Mouse (Mus musculus) intestine, postnatal 0 days (tissue): Measurements from ENCODE around the gene Olfr70. TPM values are rescaled to one million over a fixed set of nuclear protein-coding genes. Genes with fewer than 3 reads are reported as not detected.

Source experiments
- ATAC-seq: fragments of 200-750 bp; cut with Nextera tagmentation; 2 replicates; pipeline ENCODE4 v1.8.0; 2017; ENCODE audit warnings: mild to moderate bottlenecking, moderate TSS enrichment, moderate library complexity
- H3K27ac ChIP-seq: fragments of 300-500 bp; sonication (generic); 2 replicates; pipeline ENCODE4 v1.5.1; 2014; ENCODE audit warnings: mild to moderate bottlenecking, low read depth, low read length, moderate library complexity
- H3K27me3 ChIP-seq: fragments of 300-500 bp; sonication (generic); replicated peaks from 2 replicates; pipeline ENCODE4 v1.6.1; 2014; ENCODE audit warnings: low read length, mixed read lengths; ENCODE audit not compliant: control insufficient read depth, insufficient read depth
- H3K36me3 ChIP-seq: fragments of 300-500 bp; sonication (generic); 2 replicates; pipeline ENCODE4 v1.6.1; 2014; ENCODE audit warnings: mild to moderate bottlenecking, moderate library complexity; ENCODE audit not compliant: control insufficient read depth, insufficient read depth
- H3K4me1 ChIP-seq: fragments of 300-500 bp; sonication (generic); replicated peaks from 2 replicates; pipeline ENCODE4 v1.6.1; 2014; ENCODE audit warnings: antibody characterized with exemption, low read length, mixed read lengths; ENCODE audit not compliant: control insufficient read depth, insufficient read depth
- H3K4me2 ChIP-seq: fragments of 300-500 bp; sonication (generic); replicated peaks from 2 replicates; pipeline ENCODE4 v1.6.1; 2014; ENCODE audit warnings: low read depth, mild to moderate bottlenecking, moderate library complexity
- H3K4me3 ChIP-seq: fragments of 300-500 bp; sonication (generic); 2 replicates; pipeline ENCODE4 v1.5.1; 2014; ENCODE audit warnings: low read depth, low read length
- H3K9ac ChIP-seq: fragments of 300-500 bp; sonication (generic); 2 replicates; pipeline ENCODE4 v1.6.1; 2014; ENCODE audit warnings: mild to moderate bottlenecking, low read depth, low read length
- H3K9me3 ChIP-seq: fragments of 300-500 bp; sonication (generic); 2 replicates; pipeline ENCODE4 v1.6.1; 2016; ENCODE audit warnings: mixed run types; ENCODE audit not compliant: control insufficient read depth
- CTCF ChIP-seq: sonication (generic); IDR thresholded peaks from 2 replicates; pipeline ENCODE4 v1.5.1; 2016; ENCODE audit warnings: low read depth, mild to moderate bottlenecking, control low read depth, antibody characterized with exemption, moderate library complexity
- WGBS: fragments of 180-500 bp; shearing (Covaris S2); extraction: QIAGEN DNeasy Blood & Tissue Kit; methylation state at CpG from one replicate; pipeline ENCODE4 v1.1.7; 2014; 5-methylcytosine and 5-hydroxymethylcytosine counted together
- polyA plus RNA-seq: library from polyadenylated mRNA; unstranded; fragments of >200 nt; fragmentation: Nextera tagmentation; extraction: Ambion mirVana; gene quantifications from 2 replicates; pipeline ENCODE4 v1.2.1, GENCODE M21; 2015

Gene Olfr70
- polyA plus RNA-seq, 1 experiment from 2014 or later, result not detected

DNA sequence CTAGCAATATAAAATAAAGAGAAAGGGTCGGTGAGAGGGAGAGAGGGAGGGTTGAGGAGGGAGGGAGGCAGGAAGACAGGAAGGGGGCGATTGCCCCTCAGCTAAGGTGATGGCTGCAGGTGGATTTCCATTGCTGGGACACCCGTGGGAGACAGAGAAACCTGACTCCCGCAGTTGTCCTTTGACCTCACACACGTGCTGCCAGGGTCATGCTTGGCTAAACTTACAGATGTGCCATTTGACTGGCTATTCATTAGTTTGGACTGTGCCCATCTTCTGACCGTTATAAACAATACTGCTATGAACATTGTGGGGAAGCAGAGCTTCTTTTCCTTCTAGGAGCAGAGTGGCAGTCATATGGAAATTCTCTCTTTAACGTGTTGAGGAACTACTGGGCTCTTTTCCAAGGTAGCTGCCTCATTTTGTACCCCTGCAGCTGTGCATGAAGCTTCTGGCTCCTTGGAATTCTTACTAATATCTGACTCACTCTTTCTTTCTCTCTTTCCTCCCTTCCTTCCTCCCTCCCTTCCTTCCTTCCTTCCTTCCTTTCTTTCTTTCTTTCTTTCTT is 13.1 kb upstream of the Olfr70 start:
- H3K4me2 ChIP-seq, result no peak overlapping the region
- no peaks in the 10 kb centered on the region for H3K4me1 ChIP-seq
- H3K27me3 ChIP-seq, result 0 out of 2 replicates have a peak, but pooled peaks cover 4% of the 10 kb centered on the region
- no peaks in the 10 kb centered on the region for H3K9me3 ChIP-seq
- H3K4me3 ChIP-seq, result no peak overlapping the region
- no peak overlapping the region for H3K27ac ChIP-seq
- 35% methylated on average over 7 of the region's 7 CpGs for WGBS
- no peak for TF ChIP-seq CTCF
- H3K9ac ChIP-seq, result no peak overlapping the region
- H3K36me3 ChIP-seq, result no peaks in the 10 kb centered on the region
- no peak for ATAC-seq

DNA sequence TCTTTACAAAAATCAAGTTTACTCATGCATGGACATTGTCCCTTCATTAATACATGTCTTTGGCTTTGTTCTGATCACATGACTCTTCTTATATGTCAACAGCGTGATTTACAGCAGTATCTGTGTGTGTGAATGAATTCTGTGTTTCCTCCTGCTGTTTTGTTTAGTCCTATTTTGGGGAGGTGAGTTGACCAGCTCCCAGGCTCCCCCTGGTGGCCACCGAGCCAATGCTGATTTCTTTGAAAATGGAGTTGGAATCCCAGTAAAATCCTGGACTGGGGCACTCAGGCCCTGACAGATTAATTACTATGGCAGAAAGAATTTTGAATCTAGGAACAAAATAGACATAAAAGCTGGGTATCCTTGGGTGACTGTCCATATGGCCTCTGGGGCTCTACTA is 11.2 kb upstream of the Olfr70 start:
- ATAC-seq, result no peak
- Histone ChIP-seq H3K4me3 (no peak overlapping the region), H3K9ac (no peak overlapping the region), H3K9me3 (no peaks in the 10 kb centered on the region), H3K27me3 (0 out of 2 replicates have a peak, but pooled peaks cover 4% of the 10 kb centered on the region), H3K27ac (no peak overlapping the region), H3K36me3 (no peaks in the 10 kb centered on the region), H3K4me2 (no peak overlapping the region), H3K4me1 (no peaks in the 10 kb centered on the region)
- 1% methylated on average over 2 of the region's 2 CpGs for WGBS
- peak; percentile 90 for TF ChIP-seq CTCF

DNA sequence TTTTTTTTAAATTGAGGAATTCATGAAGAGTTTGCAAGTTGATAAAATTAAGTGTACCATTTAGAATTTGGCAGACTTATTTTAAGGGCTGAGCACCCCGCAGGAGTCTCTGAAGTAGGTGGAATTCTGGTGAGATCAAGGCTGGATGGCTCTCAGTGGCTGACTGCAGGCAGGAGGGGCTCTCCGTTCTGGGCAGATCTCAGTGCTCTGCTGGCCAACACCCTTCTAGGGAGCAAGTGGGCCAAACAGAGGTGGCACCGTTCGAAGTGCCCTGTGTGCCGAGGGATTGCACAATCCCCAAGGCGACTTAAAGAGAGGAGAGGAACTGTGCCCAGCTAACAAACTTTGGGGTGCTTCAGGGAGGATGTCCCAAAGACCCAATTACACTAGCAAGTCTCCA is 9.3 kb upstream of the Olfr70 start, which contains the start of gene Olfr71:
Olfr71 (minus strand) TSS at position 387 of the 400 bp plus-strand sequence.
- 0 out of 2 replicates have a peak, but pooled peaks cover 4% of the 10 kb centered on the region for H3K27me3 ChIP-seq
- no peak within 1 kb of the TSS for H3K27ac ChIP-seq
- no peak within 1 kb of the TSS for H3K9ac ChIP-seq
- ATAC-seq, result no peak
- no peak within 1 kb of the TSS for H3K4me3 ChIP-seq
- H3K4me2 ChIP-seq, result no peak within 1 kb of the TSS
- no peaks in the 10 kb centered on the region for H3K4me1 ChIP-seq
- H3K9me3 ChIP-seq, result no peaks in the 10 kb centered on the region
- H3K36me3 ChIP-seq, result no peaks in the 10 kb centered on the region
- TF ChIP-seq CTCF, result no peak
- 63% methylated on average over 6 of the region's 6 CpGs for WGBS

DNA sequence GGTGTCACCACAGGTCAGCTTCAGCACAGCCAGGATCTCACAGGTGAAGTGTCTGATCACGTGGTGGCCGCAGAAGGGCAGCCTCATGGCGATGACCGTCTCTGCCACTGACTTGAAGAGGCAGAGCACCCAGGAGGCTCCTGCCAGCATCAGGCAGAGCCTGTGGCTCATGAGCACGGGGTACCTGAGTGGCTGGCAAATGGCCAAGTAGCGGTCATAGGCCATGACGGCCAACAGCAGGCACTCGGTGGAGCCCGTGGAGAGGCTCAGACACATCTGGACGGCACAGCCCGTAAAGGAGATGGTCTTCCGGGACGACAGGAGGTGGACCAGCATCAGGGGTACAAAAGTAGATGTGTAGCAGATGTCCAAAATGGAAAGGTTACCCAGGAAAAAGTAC is 5.4 kb upstream of the Olfr70 start:
- no peaks in the 10 kb centered on the region for H3K9me3 ChIP-seq
- WGBS, result 77% methylated on average over 13 of the region's 13 CpGs
- no peak overlapping the region for H3K9ac ChIP-seq
- no peaks in the 10 kb centered on the region for H3K4me1 ChIP-seq
- H3K4me3 ChIP-seq, result no peak overlapping the region
- H3K36me3 ChIP-seq, result no peaks in the 10 kb centered on the region
- no peak for TF ChIP-seq CTCF
- ATAC-seq, result no peak
- H3K27me3 ChIP-seq, result no peaks in the 10 kb centered on the region
- no peak overlapping the region for H3K4me2 ChIP-seq
- H3K27ac ChIP-seq, result no peak overlapping the region

DNA sequence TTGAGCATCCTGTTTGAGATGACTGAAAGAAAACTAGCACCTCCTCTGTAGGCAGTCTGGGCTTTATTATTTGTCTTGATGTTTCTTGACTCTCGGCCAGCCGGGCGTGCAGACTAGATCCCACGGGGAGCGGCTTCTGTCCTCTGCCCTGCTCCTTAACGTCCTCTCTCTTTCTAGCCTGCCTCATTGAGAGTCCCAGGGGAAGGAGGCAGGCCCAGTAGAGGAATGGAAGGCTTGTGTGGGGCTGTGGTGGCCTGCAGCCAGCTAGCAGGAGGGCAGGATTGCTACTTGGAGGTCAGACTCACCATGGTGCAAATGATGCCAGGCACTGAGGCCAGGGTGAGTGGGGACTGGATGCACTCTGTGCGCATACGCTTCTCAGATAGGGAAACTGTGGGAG is 3.2 kb upstream of the Olfr70 start:
- Histone ChIP-seq H3K9ac (no peak overlapping the region), H3K27ac (no peak overlapping the region), H3K36me3 (no peaks in the 10 kb centered on the region), H3K9me3 (no peaks in the 10 kb centered on the region), H3K27me3 (no peaks in the 10 kb centered on the region), H3K4me3 (no peak overlapping the region), H3K4me2 (no peak overlapping the region), H3K4me1 (no peaks in the 10 kb centered on the region)
- TF ChIP-seq CTCF, result no peak
- no peak for ATAC-seq
- 74% methylated on average over 8 of the region's 8 CpGs for WGBS

DNA sequence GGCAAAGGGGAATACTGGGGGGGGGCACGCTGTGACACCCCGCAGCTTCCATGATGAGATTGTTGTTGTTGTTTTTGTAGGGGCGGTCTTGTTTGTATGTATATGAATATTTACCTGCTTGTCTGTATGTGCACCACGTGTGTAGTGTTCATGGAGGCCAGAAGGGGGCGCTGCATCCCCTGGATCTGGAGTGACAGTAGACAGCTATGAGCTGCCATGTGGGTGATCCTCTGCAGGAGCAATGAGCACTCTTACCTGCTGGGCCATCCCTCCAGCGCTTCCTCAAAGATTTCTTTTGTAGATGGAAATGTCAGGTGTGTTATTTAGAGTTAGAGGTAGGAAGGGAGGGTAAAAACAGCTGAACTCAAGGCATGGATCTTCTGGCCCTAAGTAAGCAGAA is 2.8 kb upstream of the Olfr70 start:
- TF ChIP-seq CTCF, result peak; percentile 54
- Histone ChIP-seq H3K4me2 (no peak overlapping the region), H3K9ac (no peak overlapping the region), H3K4me3 (no peak overlapping the region), H3K4me1 (no peaks in the 10 kb centered on the region), H3K27ac (no peak overlapping the region), H3K27me3 (no peaks in the 10 kb centered on the region), H3K9me3 (no peaks in the 10 kb centered on the region), H3K36me3 (no peaks in the 10 kb centered on the region)
- ATAC-seq, result no peak
- 78% methylated on average over 6 of the region's 6 CpGs for WGBS

DNA sequence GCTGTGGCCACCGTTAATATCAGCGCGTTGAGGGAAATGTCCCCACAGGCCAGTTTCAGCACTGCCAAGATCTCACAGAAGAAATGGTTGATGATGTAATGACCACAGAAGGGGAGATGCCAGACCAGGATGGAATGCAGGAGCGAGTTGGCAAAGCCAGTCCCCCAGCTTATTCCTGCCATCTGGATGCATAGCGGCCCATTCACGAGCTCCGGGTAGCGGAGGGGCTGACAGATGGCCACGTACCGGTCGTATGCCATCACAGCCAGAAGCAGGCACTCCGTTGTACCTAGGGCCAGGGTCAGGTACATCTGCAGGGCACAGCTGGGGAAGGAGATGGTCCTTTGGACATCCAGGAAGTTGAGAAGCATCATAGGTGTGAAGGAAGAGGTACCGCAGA is 4.0 kb downstream of the Olfr70 start:
- Histone ChIP-seq H3K4me1 (no peaks in the 10 kb centered on the region), H3K27ac (no peak overlapping the region), H3K36me3 (no peaks in the 10 kb centered on the region), H3K4me2 (no peak overlapping the region), H3K9me3 (no peaks in the 10 kb centered on the region), H3K9ac (no peak overlapping the region), H3K4me3 (no peak overlapping the region), H3K27me3 (no peaks in the 10 kb centered on the region)
- no peak for ATAC-seq
- 96% methylated on average over 13 of the region's 13 CpGs for WGBS
- no peak for TF ChIP-seq CTCF
